Mouse (Mus musculus): ENCODE data around the gene Tlcd1. TPM values are rescaled to one million over a fixed set of nuclear protein-coding genes. Genes with fewer than 3 reads are reported as not detected.

The Tlcd1 gene
- polyA plus RNA-seq, 1 experiment from 2014 or later, result 43.4 TPM

- no peaks in the 10 kb centered on the region for H3K27me3 ChIP-seq (ENCODE audit: insufficient read depth, low read length)
- H3K36me3 ChIP-seq (ENCODE audit: insufficient read depth, low read length), result peaks cover 21% of the 10 kb centered on the region
- DNase-seq (ENCODE audit: low spot score) (peak; percentile 47), ATAC-seq (replicated peaks; ENCODE audit: low FRiP score, low read depth) (no peak)
- H3K9ac ChIP-seq (ENCODE audit: low read depth, low read length), result no peak overlapping the region
- H3K9me3 ChIP-seq (replicated peaks; ENCODE audit: low read length), result no peaks in the 10 kb centered on the region
- no peak overlapping the region for H3K4me2 ChIP-seq (ENCODE audit: low read length)
- H3K27ac ChIP-seq, result no peak overlapping the region
- H3K4me1 ChIP-seq (replicated peaks; ENCODE audit: insufficient read depth, low read length), result no peaks in the 10 kb centered on the region
- no peak overlapping the region for H3K4me3 ChIP-seq (replicated peaks; ENCODE audit: low read depth, low read length)
- 54% methylated on average over 1 of the region's 1 CpGs for WGBS
- peak; percentile 70 for TF ChIP-seq CTCF (IDR thresholded peaks at IDR 0.05; ENCODE audit: low read depth)
Measured at GRCm38 (mm10) chr11:78151161-78151560, 25.4 kb upstream of the Tlcd1 start.

GRCm38 (mm10) chr11:78152299-78153231 is 23.9 kb upstream of the Tlcd1 start:
- Histone ChIP-seq H3K9me3 (replicated peaks; ENCODE audit: low read length) (no peaks in the 10 kb centered on the region), H3K27ac (no peak overlapping the region), H3K4me3 (replicated peaks; ENCODE audit: low read depth, low read length) (no peak overlapping the region), H3K27me3 (ENCODE audit: insufficient read depth, low read length) (no peaks in the 10 kb centered on the region), H3K9ac (ENCODE audit: low read depth, low read length) (no peak overlapping the region), H3K4me2 (ENCODE audit: low read length) (no peak overlapping the region), H3K4me1 (replicated peaks; ENCODE audit: insufficient read depth, low read length) (no peaks in the 10 kb centered on the region), H3K36me3 (ENCODE audit: insufficient read depth, low read length) (peaks cover 21% of the 10 kb centered on the region)
- WGBS, result 56% methylated on average over 9 of the region's 9 CpGs
- TF ChIP-seq CTCF (IDR thresholded peaks at IDR 0.05; ENCODE audit: low read depth), result no peak
- no peak for DNase-seq (ENCODE audit: low spot score)
- ATAC-seq (replicated peaks; ENCODE audit: low FRiP score, low read depth), result no peak

DNA sequence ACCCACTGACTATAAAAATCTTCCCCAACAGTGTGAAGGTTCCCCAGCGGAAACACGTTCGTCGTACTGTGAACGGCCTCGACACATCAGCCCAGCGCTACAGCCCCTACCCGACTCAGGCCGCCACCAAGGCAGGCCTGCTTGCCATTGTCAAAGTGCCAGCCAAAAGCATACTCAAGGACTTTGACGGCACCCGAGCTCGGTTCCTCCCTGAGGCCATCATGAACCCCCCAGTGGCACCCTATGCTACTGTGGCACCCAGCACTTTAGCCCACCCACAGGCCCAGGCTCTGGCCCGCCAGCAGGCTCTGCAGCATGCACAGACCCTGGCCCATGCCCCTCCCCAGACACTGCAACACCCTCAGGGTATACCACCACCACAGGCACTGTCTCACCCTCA is 22.7 kb upstream of the Tlcd1 start:
- 76% methylated on average over 13 of the region's 13 CpGs for WGBS
- peaks cover 26% of the 10 kb centered on the region for H3K36me3 ChIP-seq (ENCODE audit: insufficient read depth, low read length)
- H3K4me3 ChIP-seq (replicated peaks; ENCODE audit: low read depth, low read length), result no peak overlapping the region
- H3K27me3 ChIP-seq (ENCODE audit: insufficient read depth, low read length), result no peaks in the 10 kb centered on the region
- no peak overlapping the region for H3K9ac ChIP-seq (ENCODE audit: low read depth, low read length)
- H3K27ac ChIP-seq, result no peak overlapping the region
- no peak for TF ChIP-seq CTCF (IDR thresholded peaks at IDR 0.05; ENCODE audit: low read depth)
- no peaks in the 10 kb centered on the region for H3K9me3 ChIP-seq (replicated peaks; ENCODE audit: low read length)
- ATAC-seq (replicated peaks; ENCODE audit: low FRiP score, low read depth) (peak; percentile 38; the same call in 1 of the 2 replicates), DNase-seq (ENCODE audit: low spot score) (no peak)
- no peaks in the 10 kb centered on the region for H3K4me1 ChIP-seq (replicated peaks; ENCODE audit: insufficient read depth, low read length)
- H3K4me2 ChIP-seq (ENCODE audit: low read length), result no peak overlapping the region

GRCm38 (mm10) chr11:78155674-78156073 is 20.8 kb upstream of the Tlcd1 start:
- TF ChIP-seq CTCF (IDR thresholded peaks at IDR 0.05; ENCODE audit: low read depth), result no peak
- DNase-seq (ENCODE audit: low spot score), result no peak

DNA sequence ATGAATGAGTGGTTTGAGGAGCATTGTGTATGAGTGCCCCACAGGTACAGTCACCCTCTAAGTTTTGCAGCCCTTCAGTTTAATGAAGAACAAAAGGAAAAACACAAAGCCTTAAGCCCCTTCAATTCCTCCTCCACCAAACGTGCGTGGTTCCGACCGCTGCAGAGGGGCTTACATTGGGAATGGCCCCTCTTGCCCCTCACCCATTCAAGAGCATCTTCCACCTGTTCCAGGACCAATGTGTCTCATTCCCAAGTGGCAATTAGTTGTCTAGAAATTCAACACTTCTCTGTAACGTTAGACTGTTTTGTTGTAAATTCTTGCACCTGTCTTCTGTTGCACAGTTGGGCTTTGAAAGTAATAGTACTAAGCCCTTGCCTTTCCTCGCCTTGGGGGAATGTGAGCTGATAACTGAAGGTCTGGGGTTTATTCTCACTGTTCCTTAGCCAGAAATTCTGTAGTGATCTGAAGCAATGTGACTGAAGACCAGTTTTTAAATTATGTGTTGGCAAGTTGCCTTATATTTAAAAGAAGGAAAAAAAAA is 20.3 kb upstream of the Tlcd1 start:
- H3K4me2 ChIP-seq (ENCODE audit: low read length), result no peak overlapping the region
- no peak for DNase-seq (ENCODE audit: low spot score)
- H3K36me3 ChIP-seq (ENCODE audit: insufficient read depth, low read length), result peaks cover 42% of the 10 kb centered on the region
- no peaks in the 10 kb centered on the region for H3K9me3 ChIP-seq (replicated peaks; ENCODE audit: low read length)
- H3K4me3 ChIP-seq (replicated peaks; ENCODE audit: low read depth, low read length), result no peak overlapping the region
- H3K27ac ChIP-seq, result no peak overlapping the region
- no peak overlapping the region for H3K9ac ChIP-seq (ENCODE audit: low read depth, low read length)
- TF ChIP-seq CTCF (IDR thresholded peaks at IDR 0.05; ENCODE audit: low read depth), result no peak
- peaks cover 5% of the 10 kb centered on the region; the same call in 1 of the 2 replicates for H3K4me1 ChIP-seq (replicated peaks; ENCODE audit: insufficient read depth, low read length)
- ATAC-seq (replicated peaks; ENCODE audit: low FRiP score, low read depth), result no peak
- H3K27me3 ChIP-seq (ENCODE audit: insufficient read depth, low read length), result no peaks in the 10 kb centered on the region
- WGBS, result 60% methylated on average over 6 of the region's 6 CpGs

More at GRCm38 (mm10) chr11:78155674-78156073, 20.8 kb upstream of the Tlcd1 start:
- Histone ChIP-seq H3K4me1 (replicated peaks; ENCODE audit: insufficient read depth, low read length) (peaks cover 5% of the 10 kb centered on the region; the same call in 1 of the 2 replicates), H3K36me3 (ENCODE audit: insufficient read depth, low read length) (peaks cover 37% of the 10 kb centered on the region), H3K9ac (ENCODE audit: low read depth, low read length) (no peak overlapping the region), H3K4me2 (ENCODE audit: low read length) (no peak overlapping the region), H3K9me3 (replicated peaks; ENCODE audit: low read length) (no peaks in the 10 kb centered on the region), H3K27me3 (ENCODE audit: insufficient read depth, low read length) (no peaks in the 10 kb centered on the region), H3K27ac (no peak overlapping the region), H3K4me3 (replicated peaks; ENCODE audit: low read depth, low read length) (no peak overlapping the region)
- 86% methylated on average over 5 of the region's 5 CpGs for WGBS
- no peak for ATAC-seq (replicated peaks; ENCODE audit: low FRiP score, low read depth)

- 29% methylated on average over 2 of the region's 2 CpGs for WGBS
- Histone ChIP-seq H3K4me2 (ENCODE audit: low read length) (no peak overlapping the region), H3K9ac (ENCODE audit: low read depth, low read length) (no peak overlapping the region), H3K27me3 (ENCODE audit: insufficient read depth, low read length) (no peaks in the 10 kb centered on the region), H3K36me3 (ENCODE audit: insufficient read depth, low read length) (peaks cover 43% of the 10 kb centered on the region), H3K4me1 (replicated peaks; ENCODE audit: insufficient read depth, low read length) (peaks cover 24% of the 10 kb centered on the region; the same call in 1 of the 2 replicates), H3K4me3 (replicated peaks; ENCODE audit: low read depth, low read length) (no peak overlapping the region), H3K27ac (no peak overlapping the region), H3K9me3 (replicated peaks; ENCODE audit: low read length) (no peaks in the 10 kb centered on the region)
- DNase-seq (ENCODE audit: low spot score) (peak; percentile 96), ATAC-seq (replicated peaks; ENCODE audit: low FRiP score, low read depth) (peak; percentile 63)
- TF ChIP-seq CTCF (IDR thresholded peaks at IDR 0.05; ENCODE audit: low read depth), result peak; percentile 99
Measured at GRCm38 (mm10) chr11:78159096-78159495, 17.4 kb upstream of the Tlcd1 start.

Data from kidney, postnatal 0 days (tissue).